Mouse (Mus musculus) urinary bladder, postnatal 36 days (tissue): ENCODE results near the gene Tmtc3.
"Not testable (repeated sequence)": the region's sequence is repeated elsewhere in the genome, so short reads cannot be mapped to it uniquely, and the experiment has no call there.

Source experiments
- DNase-seq, 2 experiments: peaks; one replicate each; pipeline ENCODE4 v3.0.0; 2022; ENCODE audit warnings: low spot score in 2 of 2, mixed read lengths in 1 of 2

Gene Tmtc3

DNA sequence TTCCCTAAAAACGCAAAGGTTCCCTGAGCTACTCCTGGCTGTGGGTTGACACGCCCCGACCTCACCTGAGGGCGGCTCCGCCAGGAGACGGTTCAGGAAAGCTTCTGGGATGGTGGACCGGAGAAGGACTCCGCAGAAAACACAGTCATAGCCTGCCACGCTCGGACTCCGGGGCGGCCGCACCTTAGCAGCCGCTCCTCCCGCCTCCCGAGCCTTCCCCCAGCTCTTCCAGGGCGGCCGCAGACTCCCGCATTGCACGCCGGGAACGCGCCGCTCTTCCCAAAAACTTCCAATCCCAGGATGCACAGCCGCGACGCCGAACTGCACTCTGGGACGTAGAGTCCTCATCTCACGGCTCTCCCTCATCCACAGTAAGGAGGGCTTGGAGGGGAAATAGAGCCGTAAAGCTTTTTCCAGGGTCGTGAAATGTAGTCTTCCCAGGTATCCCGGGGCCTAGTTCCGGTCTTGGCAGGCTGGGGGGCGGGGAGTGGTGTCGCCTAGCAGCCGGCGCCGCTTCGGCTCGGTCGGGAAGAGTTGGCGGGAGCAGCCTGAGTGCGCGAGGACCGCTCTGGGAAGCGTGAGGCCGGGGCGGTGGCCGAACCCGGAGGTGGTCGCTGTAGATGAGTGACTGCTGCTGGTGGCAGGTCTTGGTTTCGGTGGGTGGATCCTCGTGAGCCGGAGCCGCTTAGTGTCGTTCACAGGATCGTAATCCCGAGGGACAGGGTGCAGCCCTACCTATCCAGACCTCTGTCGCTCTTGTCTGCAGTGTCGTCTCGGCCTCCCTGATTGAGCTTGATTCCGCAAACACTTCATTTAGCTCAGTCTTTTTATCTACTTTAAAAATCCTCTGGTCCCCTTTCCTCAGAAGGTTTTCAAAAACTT is at the start of gene Tmtc3, which contains the start of gene Cep290:
Gene Tmtc3 (minus strand): TSS at position 254 of the 882 bp plus-strand sequence.
Gene Cep290 (plus strand): TSS at position 462 of the 882 bp plus-strand sequence.
- DNase-seq: peak; percentile 91 to 96

DNA sequence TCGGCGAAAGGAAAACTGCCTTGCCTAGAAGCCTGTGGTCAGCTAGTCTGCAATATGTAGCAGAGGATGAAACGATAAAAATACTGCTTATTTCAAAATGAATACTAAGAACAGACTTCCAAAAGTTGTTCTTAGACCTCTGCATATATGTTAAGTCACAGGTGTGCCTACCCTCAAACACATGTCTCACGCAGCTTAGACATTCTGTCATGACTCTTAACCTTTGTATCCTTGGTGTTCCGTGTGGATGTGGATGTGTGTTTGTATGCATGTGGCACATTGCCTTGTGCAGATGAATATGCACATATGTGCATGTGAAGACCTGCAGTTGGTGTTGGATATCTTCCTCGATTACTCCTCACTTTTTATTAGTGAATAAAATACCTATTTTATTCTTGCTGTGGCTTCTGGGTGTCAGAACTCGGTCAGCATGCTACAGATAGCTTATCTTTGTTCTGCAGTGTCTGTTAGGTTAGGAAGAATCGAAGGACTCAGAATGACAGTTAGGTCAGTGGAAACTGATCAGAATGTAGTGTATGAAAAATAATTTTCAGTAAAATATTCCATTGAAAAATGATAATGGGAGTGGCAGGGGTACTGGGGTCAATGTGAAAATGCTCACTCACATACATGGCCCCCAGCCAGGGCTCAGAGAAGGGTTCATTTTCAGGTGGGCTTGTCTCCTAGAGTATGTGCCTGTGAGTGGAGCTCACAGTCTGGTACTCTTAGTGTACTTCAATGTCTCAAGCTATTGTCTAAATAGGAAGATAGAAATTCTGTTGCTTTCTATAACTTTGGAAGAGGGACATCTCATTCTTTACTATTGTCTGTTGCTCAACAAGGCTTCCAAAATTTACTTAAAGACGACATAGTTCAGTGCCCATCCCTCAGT is 37.6 kb upstream of the Tmtc3 start:
- no peak for DNase-seq

DNA sequence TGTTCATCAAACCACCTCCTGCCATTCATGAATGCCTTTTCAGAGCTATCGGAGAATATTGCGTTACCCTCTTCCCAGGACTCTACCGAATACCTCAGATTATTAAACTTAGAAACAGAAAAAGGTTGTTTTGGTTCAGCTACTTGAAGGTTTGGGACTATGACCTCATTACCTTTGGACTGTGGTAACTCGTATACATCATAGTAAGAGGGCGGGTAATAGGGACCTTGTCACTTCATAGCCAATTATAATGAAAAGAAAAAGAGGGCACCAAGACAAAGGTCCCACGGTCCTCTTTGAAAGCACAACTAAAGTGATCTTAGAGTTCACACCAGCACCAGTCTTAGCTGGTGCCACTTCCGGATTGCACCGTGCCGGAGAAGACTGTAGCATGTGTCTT is 35.2 kb upstream of the Tmtc3 start:
- no peak for DNase-seq

DNA sequence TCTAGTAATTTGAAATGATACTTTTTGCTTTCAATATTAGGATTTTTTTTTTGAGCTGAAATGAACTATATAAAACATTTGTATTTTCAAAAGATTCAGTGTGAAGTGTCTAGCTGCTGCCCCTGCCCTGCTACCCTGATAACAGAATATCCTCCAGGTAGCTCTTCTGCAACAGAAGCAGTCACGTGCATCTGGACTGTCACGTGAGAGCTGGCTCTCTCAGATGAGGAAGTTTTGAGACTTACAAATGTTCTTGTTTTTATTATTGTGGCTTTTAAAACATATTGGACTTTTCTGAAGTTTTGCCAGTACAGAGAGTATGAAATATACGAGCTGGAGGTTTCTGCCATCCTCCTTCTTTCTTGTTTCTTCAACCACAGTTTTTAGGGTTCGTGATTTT is 34.5 kb upstream of the Tmtc3 start:
- DNase-seq: no peak

DNA sequence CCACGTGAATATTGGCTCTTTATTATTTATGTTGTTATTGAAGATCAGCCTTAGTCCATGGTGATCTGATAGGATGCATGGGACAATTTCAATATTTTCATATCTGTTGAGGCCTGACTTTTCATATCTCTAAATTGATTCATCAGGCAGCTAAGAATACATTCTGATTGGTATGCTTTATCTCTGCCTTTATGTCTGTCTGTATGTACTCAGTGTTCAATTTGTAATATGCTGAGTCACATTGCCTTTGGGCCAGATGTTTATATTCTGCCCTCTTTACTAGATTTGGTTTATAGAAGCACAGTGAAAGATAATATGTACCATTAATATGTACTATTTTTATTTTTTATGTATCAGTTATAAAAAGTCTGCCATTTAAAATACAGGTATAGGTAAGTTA is 21.0 kb upstream of the Tmtc3 start:
- no peak for DNase-seq

DNA sequence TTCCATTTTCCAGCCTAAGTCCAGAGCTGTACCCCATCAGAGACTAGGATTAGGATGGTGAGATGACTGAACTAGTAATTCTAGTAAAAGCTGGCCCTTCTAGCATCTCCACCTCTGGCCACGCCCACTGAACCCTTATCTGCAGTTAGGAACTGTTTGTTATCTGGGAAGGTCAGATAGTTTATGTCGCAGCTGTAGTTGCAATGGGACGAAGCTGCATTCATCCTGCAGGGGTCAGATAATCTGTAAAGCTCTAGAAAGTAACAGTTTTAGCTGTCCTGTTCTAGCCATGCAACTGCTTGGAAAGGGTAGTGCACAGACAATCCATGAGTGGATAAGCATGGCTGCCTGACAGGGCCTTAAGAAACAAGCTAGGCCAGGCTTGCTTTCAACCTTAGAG is 11.2 kb upstream of the Tmtc3 start:
- no peak for DNase-seq

DNA sequence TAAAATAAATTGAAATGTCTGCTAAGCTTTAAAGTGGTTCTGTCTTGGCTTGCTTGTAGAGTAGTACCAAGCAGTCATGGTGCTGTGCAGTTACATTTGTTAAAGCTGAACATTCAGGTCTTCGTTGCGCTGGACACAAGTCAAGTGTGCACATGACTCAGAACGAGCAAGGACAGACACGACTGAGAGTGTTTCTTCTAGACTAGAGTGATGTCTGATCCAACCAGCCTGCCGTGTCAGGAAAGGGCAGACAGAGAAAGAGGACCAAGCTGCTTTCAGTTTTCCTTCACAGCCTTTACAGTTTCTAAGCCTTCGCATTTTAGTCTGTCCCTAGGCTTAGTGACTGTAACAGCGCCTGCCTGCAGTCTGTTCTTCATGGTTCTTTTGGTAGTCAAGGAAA is 4.8 kb upstream of the Tmtc3 start:
- no peak for DNase-seq

DNA sequence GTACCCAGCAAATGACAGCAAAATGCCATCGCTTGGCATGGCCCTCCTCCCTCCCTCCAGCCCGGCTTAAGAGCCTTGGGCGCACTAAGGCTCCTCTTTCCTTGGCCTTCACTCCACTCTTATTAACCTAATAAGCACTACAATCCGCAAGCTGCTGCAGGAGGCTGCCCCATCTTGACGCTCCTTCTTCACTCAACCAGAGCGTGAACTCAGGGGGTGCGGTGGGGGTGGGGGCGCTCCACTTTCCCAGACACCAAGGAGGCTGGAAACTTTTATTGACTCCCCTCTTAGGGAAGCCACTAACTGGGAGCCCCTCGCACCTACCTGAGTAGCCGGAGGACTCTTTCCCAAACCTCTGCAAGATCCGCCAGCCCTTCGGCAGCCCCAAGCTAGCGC is 451 bp downstream of the Tmtc3 start:
- no peak for DNase-seq

DNA sequence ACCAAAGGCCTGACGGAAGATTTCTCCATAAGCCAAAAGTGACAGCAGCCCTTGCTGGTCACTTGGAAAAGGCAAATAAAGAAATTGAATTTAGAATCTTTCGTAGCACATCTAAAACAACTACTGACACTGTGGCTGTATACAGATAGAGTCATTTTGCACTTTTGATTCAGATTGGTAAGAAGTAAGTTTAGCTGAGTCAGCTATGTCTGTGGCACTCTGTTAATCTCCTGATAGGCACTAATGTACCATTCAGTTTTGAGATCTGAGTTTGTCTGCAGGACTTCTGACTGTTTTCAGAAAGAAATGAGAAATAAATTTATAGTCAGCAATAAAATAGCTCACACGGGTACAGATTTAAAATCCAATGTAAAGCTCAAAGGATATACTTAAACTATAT is 7.6 kb downstream of the Tmtc3 start:
- no peak for DNase-seq

DNA sequence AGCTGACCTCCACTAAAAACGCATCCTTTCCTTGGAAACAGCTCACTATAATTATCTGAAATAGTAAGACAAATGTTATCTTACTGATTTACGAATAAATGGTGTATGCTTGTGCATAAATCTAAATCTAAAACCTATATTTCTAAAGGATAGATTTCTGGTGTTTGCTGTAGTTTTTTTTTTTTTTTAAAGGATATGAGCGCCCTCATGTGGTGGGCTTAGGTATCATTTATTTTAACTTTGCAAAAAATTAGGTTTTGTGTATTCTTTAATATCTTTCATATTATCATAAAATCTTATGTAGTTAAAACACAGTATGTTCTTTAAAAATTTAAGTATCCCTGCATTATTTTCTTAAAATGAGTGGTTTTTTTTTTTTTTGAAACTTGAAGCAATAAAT is 12.1 kb downstream of the Tmtc3 start:
- no peak for DNase-seq

DNA sequence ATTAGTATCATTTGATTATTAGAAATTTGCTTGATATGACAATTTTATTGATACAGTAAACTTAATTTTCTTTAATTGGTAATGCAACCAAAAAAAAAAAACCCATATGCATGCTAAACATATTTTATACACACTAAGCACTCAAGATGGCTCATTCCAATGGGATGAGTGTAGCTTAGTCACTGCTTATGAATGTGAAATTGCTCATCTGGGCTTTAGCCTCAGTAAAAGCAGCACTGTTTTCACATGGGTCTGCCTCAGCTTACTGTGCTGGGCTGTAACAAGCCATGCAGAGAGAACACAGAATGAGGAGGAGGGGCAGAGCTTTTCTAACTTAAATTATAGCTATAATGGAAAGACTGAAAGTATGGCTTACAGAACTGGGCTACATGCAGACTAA is 26.6 kb downstream of the Tmtc3 start:
- no peak for DNase-seq

DNA sequence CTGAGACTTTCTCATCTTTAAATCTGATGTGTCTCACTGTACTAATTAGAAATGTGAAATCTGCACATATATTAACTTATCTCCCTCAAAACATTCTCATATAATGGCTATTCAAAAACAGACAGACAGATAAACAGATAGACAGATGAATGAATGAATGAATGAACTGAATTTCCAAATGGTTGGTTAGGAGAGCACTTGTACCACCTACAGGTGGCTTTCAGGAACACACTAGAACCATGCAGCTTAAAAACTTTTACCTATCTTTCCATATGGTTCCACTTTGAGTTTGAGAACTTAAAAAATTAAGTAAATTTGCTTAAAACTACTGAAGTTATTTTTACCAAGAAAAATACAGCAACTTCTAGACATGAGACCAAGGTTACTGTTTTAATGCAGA is 37.8 kb downstream of the Tmtc3 start:
- DNase-seq: no peak

DNA sequence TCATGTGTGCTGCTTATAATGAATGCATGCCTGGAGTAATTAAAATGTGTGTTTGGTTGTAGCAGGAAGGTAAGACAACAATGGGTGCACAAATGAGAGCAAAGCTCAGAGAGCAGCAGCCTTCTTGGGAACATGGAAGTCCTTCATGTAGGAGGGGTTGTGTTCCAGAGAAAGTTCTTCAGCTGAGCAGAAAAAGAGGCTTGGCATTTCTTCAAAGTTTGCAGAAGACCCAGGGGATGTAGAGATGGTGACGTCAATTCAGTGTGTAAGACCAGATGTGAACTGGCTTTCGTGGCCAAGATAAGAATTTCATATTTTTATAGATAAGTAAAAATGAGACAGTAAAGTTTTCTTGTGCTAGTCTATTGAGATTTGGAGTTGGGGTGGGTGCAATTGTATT is 59.6 kb downstream of the Tmtc3 start:
- DNase-seq: no peak

DNA sequence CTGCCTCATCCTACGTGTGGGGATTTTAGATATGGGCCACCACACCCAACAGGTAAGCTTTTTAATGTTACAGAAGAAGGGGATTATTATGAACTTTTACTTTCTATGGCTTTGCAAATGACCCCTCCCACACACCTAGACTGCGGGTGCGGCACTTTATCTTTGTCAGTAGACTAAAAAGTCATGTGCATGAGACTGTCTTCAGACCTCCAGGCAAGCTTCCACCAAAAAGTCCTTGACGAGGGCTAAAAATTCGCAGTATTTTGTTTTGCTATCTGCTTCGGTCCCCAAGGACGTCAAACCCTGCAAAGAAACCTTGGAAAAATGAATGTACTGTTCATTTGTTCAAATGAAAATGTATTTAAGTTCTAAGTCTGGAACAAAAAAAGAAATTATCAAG is 71.6 kb downstream of the Tmtc3 start:
- DNase-seq: no peak

DNA sequence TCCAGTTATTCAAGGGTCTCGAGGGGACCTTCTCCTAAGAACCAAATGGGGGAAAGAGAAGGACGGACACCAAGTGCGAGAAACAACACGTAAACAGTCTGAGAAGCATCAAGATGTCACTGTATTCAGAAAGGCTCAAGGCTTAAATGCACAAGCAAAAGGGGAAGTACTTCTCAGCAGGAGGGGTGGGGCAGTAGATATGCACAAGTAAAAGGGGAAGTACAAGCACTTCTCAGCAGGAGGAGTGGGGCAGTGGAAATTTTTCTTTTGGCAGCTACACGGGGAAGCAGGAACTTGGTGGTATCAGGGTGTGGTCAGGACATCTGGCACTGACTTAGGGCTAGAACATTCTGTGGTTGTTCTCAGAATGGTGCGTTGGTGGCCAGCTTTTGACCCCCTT is 84.8 kb downstream of the Tmtc3 start:
- not testable (repeated sequence) for DNase-seq
